Mouse (Mus musculus): ENCODE data around the gene Ankrd44. TPM values are rescaled to one million over a fixed set of nuclear protein-coding genes. Genes with fewer than 3 reads are reported as not detected.

Ankrd44 gene
- total and polyA plus RNA-seq, 3 experiments: 12.7 to 23.0 (median 19.8) TPM

DNA sequence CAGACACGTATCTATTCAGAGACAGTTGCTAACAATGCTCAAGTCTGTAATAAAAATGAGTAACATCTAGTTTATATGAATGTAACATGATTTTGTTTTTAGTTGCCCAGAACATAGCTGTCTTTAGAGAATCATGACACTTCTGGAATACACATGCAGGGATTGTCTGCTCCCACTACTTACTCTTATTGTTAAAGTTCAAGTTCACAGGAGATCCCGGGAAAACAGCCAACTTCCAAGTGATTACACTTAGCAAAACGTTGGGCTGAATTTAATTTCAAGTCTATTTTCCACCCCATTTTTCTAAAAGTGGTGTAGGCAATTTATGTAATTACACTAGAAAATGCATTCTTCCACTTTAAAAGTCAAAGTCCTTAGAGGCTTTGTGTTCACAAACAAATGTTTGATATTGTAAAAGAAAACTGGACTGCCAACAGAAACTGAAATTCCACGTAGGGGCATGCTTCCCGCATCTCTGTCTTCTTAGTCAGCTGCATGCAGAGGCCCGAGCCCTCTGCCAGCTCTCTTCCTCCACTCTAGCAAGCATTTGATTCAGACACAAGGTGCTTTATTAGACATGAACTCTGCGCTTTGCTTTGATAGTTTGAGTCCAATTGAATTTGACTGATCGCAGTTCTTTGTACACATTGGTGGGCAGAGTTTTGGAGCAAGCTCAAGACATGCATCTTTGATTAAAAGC lies 211.0 kb downstream of the Ankrd44 start:
- H3K27me3 ChIP-seq (replicated peaks): no peaks in the 10 kb centered on the region
- no peak for DNase-seq (ENCODE audit: extremely low read depth)
- TF ChIP-seq ZNF384 (IDR thresholded peaks at IDR 0.05; ENCODE audit: low read depth, low read length) (no peak), POLR2A (IDR thresholded peaks at IDR 0.05; ENCODE audit: low read depth, low read length) (no peak), MAFK (IDR thresholded peaks at IDR 0.05; ENCODE audit: insufficient replicate concordance, low read length) (no peak), ZC3H11A (IDR thresholded peaks at IDR 0.05; ENCODE audit: low read depth, low read length) (no peak), USF1 (IDR thresholded peaks at IDR 0.05; ENCODE audit: low read depth, low read length) (no peak), GABPA (IDR thresholded peaks at IDR 0.05; ENCODE audit: insufficient replicate concordance, low read depth, low read length) (no peak), MYC (IDR thresholded peaks at IDR 0.05; ENCODE audit: low read depth, low read length) (no peak)
- no peak overlapping the region for H3K4me3 ChIP-seq (replicated peaks in 1 of 3; ENCODE audit: low read depth in 2 of 3, low read length in 2 of 3, poor library complexity in 1 of 3)
- no peak overlapping the region for H3K27ac ChIP-seq (ENCODE audit: insufficient read depth, low read depth)
- H3K9ac ChIP-seq (ENCODE audit: insufficient read depth, low read depth): no peak overlapping the region
- H3K9me3 ChIP-seq (replicated peaks; ENCODE audit: low read length): peaks cover 2% of the 10 kb centered on the region
- H3K36me3 ChIP-seq (replicated peaks in 1 of 2; ENCODE audit: control insufficient read depth in 1 of 2, insufficient read depth in 1 of 2, low read length in 1 of 2): peaks cover 5 to 33% of the 10 kb centered on the region in 2 experiments
- dilution Hi-C loops (cut with MboI; ENCODE audit: extremely low pct_ligation_motif_present, extremely low pct_unique_long_range_greater_than_20kb, low sequenced_read_pairs): no loop called here
- no peak overlapping the region for H3K4me2 ChIP-seq (ENCODE audit: insufficient read depth, low read depth, poor library complexity, severe bottlenecking)
- H3K79me2 ChIP-seq (replicated peaks; ENCODE audit: control insufficient read depth, extremely low read depth, insufficient read depth, poor library complexity, severe bottlenecking): no peaks in the 10 kb centered on the region
- H3K4me1 ChIP-seq (ENCODE audit: control insufficient read depth in 1 of 2, insufficient read depth in 2 of 2): no peaks in the 10 kb centered on the region
- in situ Hi-C loops (cut with MboI; ENCODE audit: low pct_ligation_motif_present, low pct_unique_long_range_greater_than_20kb, low sequenced_read_pairs): no loop called here

DNA sequence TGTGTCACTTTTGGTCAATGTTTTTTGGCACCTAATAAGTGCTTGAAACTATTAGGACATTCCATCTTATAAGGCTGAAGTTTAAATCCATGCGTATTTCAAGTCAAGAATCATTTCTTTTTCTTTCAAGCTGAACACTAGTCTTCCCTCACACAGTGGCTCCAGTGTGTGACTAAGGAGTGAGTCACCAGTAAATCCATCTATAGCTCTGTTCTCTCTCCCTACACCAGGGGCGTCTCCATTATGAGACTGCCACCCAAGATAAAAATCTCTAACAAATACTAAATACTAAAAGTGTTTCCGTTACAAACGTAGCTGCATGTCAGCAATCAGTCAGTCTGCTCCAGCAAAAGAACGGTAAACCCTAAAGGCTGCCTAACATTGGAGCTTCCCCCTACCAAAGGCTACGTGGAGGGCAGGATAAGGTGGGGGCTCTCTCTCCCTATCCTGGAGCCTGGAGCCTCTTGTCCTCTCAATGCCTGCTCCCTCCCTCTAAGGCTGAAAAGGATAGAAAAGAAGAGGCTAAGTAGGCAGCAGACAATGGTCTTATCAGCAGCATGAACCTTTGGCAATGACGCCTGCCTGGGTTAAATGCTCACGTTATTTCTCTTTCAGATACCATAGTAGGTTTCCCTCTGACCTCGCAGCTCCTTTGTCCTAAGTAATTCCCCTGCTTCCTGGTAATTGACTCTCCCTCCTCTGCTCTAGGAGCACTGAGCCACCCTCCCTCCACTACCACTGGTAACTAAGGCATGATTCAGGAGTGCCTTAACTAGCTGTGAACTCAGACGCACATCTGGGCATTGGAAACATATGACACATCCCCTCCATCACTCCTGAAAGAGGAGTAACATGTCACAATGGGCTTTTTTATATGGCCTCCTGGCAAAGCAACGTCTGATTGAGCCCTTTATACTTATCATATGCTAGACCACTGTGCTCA lies 212.7 kb downstream of the Ankrd44 start:
- no peak for DNase-seq (ENCODE audit: extremely low read depth)
- H3K4me2 ChIP-seq (ENCODE audit: insufficient read depth, low read depth, poor library complexity, severe bottlenecking): no peak overlapping the region
- dilution Hi-C loops (cut with MboI; ENCODE audit: extremely low pct_ligation_motif_present, extremely low pct_unique_long_range_greater_than_20kb, low sequenced_read_pairs): no loop called here
- H3K9me3 ChIP-seq (replicated peaks; ENCODE audit: low read length): peaks cover 2% of the 10 kb centered on the region
- no peaks in the 10 kb centered on the region for H3K27me3 ChIP-seq (replicated peaks)
- in situ Hi-C loops (cut with MboI; ENCODE audit: low pct_ligation_motif_present, low pct_unique_long_range_greater_than_20kb, low sequenced_read_pairs): no loop called here
- no peaks in the 10 kb centered on the region for H3K4me1 ChIP-seq (ENCODE audit: control insufficient read depth in 1 of 2, insufficient read depth in 2 of 2)
- H3K9ac ChIP-seq (ENCODE audit: insufficient read depth, low read depth): no peak overlapping the region
- H3K79me2 ChIP-seq (replicated peaks; ENCODE audit: control insufficient read depth, extremely low read depth, insufficient read depth, poor library complexity, severe bottlenecking): no peaks in the 10 kb centered on the region
- H3K27ac ChIP-seq (ENCODE audit: insufficient read depth, low read depth): no peak overlapping the region
- no peak overlapping the region for H3K4me3 ChIP-seq (replicated peaks in 1 of 3; ENCODE audit: low read depth in 2 of 3, low read length in 2 of 3, poor library complexity in 1 of 3)
- H3K36me3 ChIP-seq (replicated peaks in 1 of 2; ENCODE audit: control insufficient read depth in 1 of 2, insufficient read depth in 1 of 2, low read length in 1 of 2): peaks cover 7 to 34% of the 10 kb centered on the region in 2 experiments
- TF ChIP-seq ZKSCAN1 (IDR thresholded peaks at IDR 0.05; ENCODE audit: borderline replicate concordance, low read depth, low read length): no peak
- no peak for TF ChIP-seq USF2 (conservative IDR thresholded peaks at IDR 0.05; ENCODE audit: low read depth, low read length)

DNA sequence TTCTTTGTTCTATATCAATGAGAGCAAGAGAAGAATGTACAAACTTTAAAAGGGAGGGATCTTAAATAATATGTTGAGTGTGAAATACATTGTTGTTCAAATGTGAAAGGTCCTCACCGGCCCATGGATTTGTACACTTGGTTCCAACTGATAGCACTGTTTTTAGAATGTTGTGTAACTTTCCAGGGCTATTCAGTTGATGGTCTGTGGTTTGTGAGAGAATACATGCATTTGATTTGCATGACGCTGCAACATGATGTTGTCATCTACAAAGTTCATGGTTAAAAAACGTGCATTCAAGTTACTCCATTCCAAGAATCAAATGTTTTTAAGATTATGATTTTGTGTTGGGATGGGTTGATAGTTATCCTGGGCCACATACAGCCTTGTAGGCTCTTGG lies 214.6 kb downstream of the Ankrd44 start:
- H3K9me3 ChIP-seq (replicated peaks; ENCODE audit: low read length): peaks cover 2% of the 10 kb centered on the region
- peaks cover 7 to 32% of the 10 kb centered on the region in 2 experiments for H3K36me3 ChIP-seq (replicated peaks in 1 of 2; ENCODE audit: control insufficient read depth in 1 of 2, insufficient read depth in 1 of 2, low read length in 1 of 2)
- no peak for TF ChIP-seq ZC3H11A (IDR thresholded peaks at IDR 0.05; ENCODE audit: low read depth, low read length)
- no peak for TF ChIP-seq ZNF384 (IDR thresholded peaks at IDR 0.05; ENCODE audit: low read depth, low read length)
- TF ChIP-seq POLR2A (IDR thresholded peaks at IDR 0.05; ENCODE audit: low read depth, low read length): no peak
- no peak for TF ChIP-seq TCF12 (IDR thresholded peaks at IDR 0.05; ENCODE audit: low read depth, low read length)
- H3K27me3 ChIP-seq (replicated peaks): no peaks in the 10 kb centered on the region
- DNase-seq (ENCODE audit: extremely low read depth): no peak
- no peaks in the 10 kb centered on the region for H3K79me2 ChIP-seq (replicated peaks; ENCODE audit: control insufficient read depth, extremely low read depth, insufficient read depth, poor library complexity, severe bottlenecking)
- dilution Hi-C loops (cut with MboI; ENCODE audit: extremely low pct_ligation_motif_present, extremely low pct_unique_long_range_greater_than_20kb, low sequenced_read_pairs): no loop called here
- no peak overlapping the region for H3K9ac ChIP-seq (ENCODE audit: insufficient read depth, low read depth)
- in situ Hi-C loops (cut with MboI; ENCODE audit: low pct_ligation_motif_present, low pct_unique_long_range_greater_than_20kb, low sequenced_read_pairs): no loop called here
- no peak overlapping the region for H3K4me2 ChIP-seq (ENCODE audit: insufficient read depth, low read depth, poor library complexity, severe bottlenecking)
- no peak overlapping the region for H3K27ac ChIP-seq (ENCODE audit: insufficient read depth, low read depth)
- no peaks in the 10 kb centered on the region for H3K4me1 ChIP-seq (ENCODE audit: control insufficient read depth in 1 of 2, insufficient read depth in 2 of 2)
- H3K4me3 ChIP-seq (replicated peaks in 1 of 3; ENCODE audit: low read depth in 2 of 3, low read length in 2 of 3, poor library complexity in 1 of 3): no peak overlapping the region

All from CH12.LX (cell line).